Mouse (Mus musculus): ENCODE results near the gene Psmb7.
A peak's percentile ranks its signal among the peaks of the same experiment; 100 is the strongest.

Gene Psmb7

GRCm38 (mm10) chr2:38643625-38644427, at the start of gene Psmb7:
Gene Psmb7 (minus strand): TSS chr2:38644087.
- peak; percentile 94 for DNase-seq (ENCODE audit: low read depth)

GRCm38 (mm10) chr2:38691542-38691941, 47.7 kb upstream of the Psmb7 start:
- DNase-seq (ENCODE audit: low read depth): peak; percentile 24

GRCm38 (mm10) chr2:38689881-38690280, 46.0 kb upstream of the Psmb7 start:
- no peak for DNase-seq (ENCODE audit: low read depth)

GRCm38 (mm10) chr2:38688791-38689520, 45.1 kb upstream of the Psmb7 start:
- no peak for DNase-seq (ENCODE audit: low read depth)

GRCm38 (mm10) chr2:38685746-38686145, 41.9 kb upstream of the Psmb7 start:
- no peak for DNase-seq (ENCODE audit: low read depth)

GRCm38 (mm10) chr2:38683083-38683482, 39.2 kb upstream of the Psmb7 start:
- DNase-seq (ENCODE audit: low read depth): no peak

GRCm38 (mm10) chr2:38682209-38682608, 38.3 kb upstream of the Psmb7 start:
- DNase-seq (ENCODE audit: low read depth): no peak

GRCm38 (mm10) chr2:38678947-38679346, 35.1 kb upstream of the Psmb7 start:
- DNase-seq (ENCODE audit: low read depth): no peak

GRCm38 (mm10) chr2:38675366-38675969, 31.6 kb upstream of the Psmb7 start:
- DNase-seq (ENCODE audit: low read depth): no peak

GRCm38 (mm10) chr2:38672496-38672895, 28.6 kb upstream of the Psmb7 start:
- no peak for DNase-seq (ENCODE audit: low read depth)

GRCm38 (mm10) chr2:38668802-38669580, 25.1 kb upstream of the Psmb7 start:
- DNase-seq (ENCODE audit: low read depth): no peak

- DNase-seq (ENCODE audit: low read depth): no peak
These were observed 17.5 kb upstream of the Psmb7 start for GRCm38 (mm10) chr2:38661398-38661797.

GRCm38 (mm10) chr2:38658338-38658836, 14.5 kb upstream of the Psmb7 start:
- no peak for DNase-seq (ENCODE audit: low read depth)

- no peak for DNase-seq (ENCODE audit: low read depth)
These were observed 9.8 kb upstream of the Psmb7 start for GRCm38 (mm10) chr2:38653694-38654093.

GRCm38 (mm10) chr2:38653293-38653619, 9.4 kb upstream of the Psmb7 start:
- no peak for DNase-seq (ENCODE audit: low read depth)

- DNase-seq (ENCODE audit: low read depth): no peak
These were observed 8.8 kb upstream of the Psmb7 start for GRCm38 (mm10) chr2:38652565-38653292.

GRCm38 (mm10) chr2:38652098-38652497, 8.2 kb upstream of the Psmb7 start:
- no peak for DNase-seq (ENCODE audit: low read depth)

- no peak for DNase-seq (ENCODE audit: low read depth)
These were observed 6.5 kb upstream of the Psmb7 start for GRCm38 (mm10) chr2:38650340-38650739.

GRCm38 (mm10) chr2:38647661-38648060, 3.8 kb upstream of the Psmb7 start:
- DNase-seq (ENCODE audit: low read depth): no peak

- no peak for DNase-seq (ENCODE audit: low read depth)
These were observed 3.3 kb upstream of the Psmb7 start for GRCm38 (mm10) chr2:38647201-38647606.

GRCm38 (mm10) chr2:38645936-38646335, 2.0 kb upstream of the Psmb7 start:
- DNase-seq (ENCODE audit: low read depth): peak; percentile 56

All from c-Kit-positive CD71-positive TER-119-negative erythroid progenitor cells, embryonic 14.5 days (primary cell).